Mouse (Mus musculus) heart, postnatal 0 days (tissue): ENCODE results near the gene Rab36.

Experiments
- CTCF ChIP-seq: IDR thresholded peaks from 2 replicates; pipeline ENCODE4 v1.5.1; 2016; ENCODE audit warnings: antibody characterized with exemption, control low read depth, low read depth
- EP300 ChIP-seq: IDR thresholded peaks from 2 replicates; pipeline ENCODE4 v1.6.1; 2016; ENCODE audit warnings: antibody characterized with exemption, low read depth

GRCm38 (mm10) chr10:75078174-75079128, 41.6 kb downstream of the Rab36 start:
- no peak for TF ChIP-seq CTCF
- no peak for TF ChIP-seq EP300
